ENCODE assay signal across 19 mouse cellular contexts in the genomic region with DNA sequence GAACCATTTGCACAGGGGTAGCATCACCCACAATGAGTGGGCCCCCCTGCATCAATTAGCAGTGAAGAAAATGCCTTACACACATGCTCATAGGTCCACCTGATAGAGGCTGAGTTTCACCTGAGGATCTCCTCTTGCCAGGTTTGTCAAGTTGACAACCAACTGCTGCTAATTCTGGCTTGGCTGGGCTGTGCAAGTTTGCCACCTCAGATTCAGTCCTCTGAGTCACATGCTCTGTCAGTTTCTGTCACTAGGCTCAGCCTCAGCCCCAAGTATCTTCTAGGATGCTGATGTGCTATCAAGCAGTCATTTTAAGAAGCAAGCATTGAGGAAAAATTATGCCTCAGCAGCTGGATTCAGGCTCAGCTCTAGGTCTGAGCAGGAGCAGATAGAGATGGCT. TPM values are rescaled to one million over a fixed set of nuclear protein-coding genes. Genes with fewer than 3 reads are reported as not detected.
"Had no signal": no experiment of that assay in that cellular context is flagged by ENCODE, and none has a peak within 500 bp of the region (broad histone marks: within the 10 kb centered on the region; RNA-seq: fewer than 3 reads in every experiment).

No protein-coding gene starts in this region.

- H3K27me3 ChIP-seq: kidney, embryonic 15.5 days; limb, embryonic 13.5 days; midbrain, embryonic 12.5 days; neural tube, embryonic 13.5 days had no signal

- H3K4me1 ChIP-seq: kidney, embryonic 15.5 days; limb, embryonic 13.5 days; midbrain, embryonic 12.5 days; neural tube, embryonic 13.5 days had no signal

- DNase-seq: kidney, postnatal 14 days; left cerebral cortex, postnatal 4 days; lung, adult 18-20 months; retina, postnatal 1 day; thymus, postnatal 36 days had no signal

- H3K4me3 ChIP-seq: kidney, embryonic 15.5 days; limb, embryonic 13.5 days; midbrain, embryonic 12.5 days; neural tube, embryonic 13.5 days had no signal

- ATAC-seq: midbrain, embryonic 16.5 days had no signal

- H3K36me3 ChIP-seq: kidney, embryonic 15.5 days; limb, embryonic 13.5 days; midbrain, embryonic 12.5 days; neural tube, embryonic 13.5 days had no signal

- H3K27ac ChIP-seq: kidney, embryonic 15.5 days; limb, embryonic 13.5 days; liver, embryonic 14.5 days; midbrain, embryonic 12.5 days; neural tube, embryonic 13.5 days had no signal

- H3K4me2 ChIP-seq: kidney, embryonic 15.5 days; limb, embryonic 13.5 days; midbrain, embryonic 12.5 days; neural tube, embryonic 13.5 days had no signal

- H3K9ac ChIP-seq: kidney, embryonic 15.5 days; limb, embryonic 13.5 days; liver, embryonic 14.5 days; midbrain, embryonic 12.5 days; neural tube, embryonic 13.5 days had no signal

RNA-seq across cellular contexts. Expression of a gene that starts 34.5 kb away (rescaled TPM):
- total RNA-seq: layer of hippocampus, adult 8-10 months; layer of hippocampus, postnatal 14 days; left cerebral cortex, adult 18-20 months; left cerebral cortex, postnatal 4 days; liver, adult 2 months had no signal
- polyA plus RNA-seq: kidney, embryonic 15.5 days; large intestine, adult 2 months; limb, embryonic 13.5 days; liver, adult 2 months; midbrain, embryonic 12.5 days; midbrain, embryonic 16.5 days; neural tube, embryonic 13.5 days; small intestine, adult 2 months had no signal

RNA-seq across cellular contexts. Expression of a gene that starts 57.1 kb away (rescaled TPM):
- total RNA-seq: left cerebral cortex, postnatal 4 days; liver, adult 2 months; megakaryocyte-erythroid progenitor cell, adult 5-6 weeks had no signal
- polyA plus RNA-seq: kidney, embryonic 15.5 days; large intestine, adult 2 months; limb, embryonic 13.5 days; liver, adult 2 months; liver, embryonic 14.5 days; midbrain, embryonic 12.5 days; midbrain, embryonic 16.5 days; neural tube, embryonic 13.5 days; small intestine, adult 2 months; thymus, postnatal 0 days had no signal
